Mouse (Mus musculus) neural tube, embryonic 15.5 days (tissue): ENCODE measurements around the gene Rprm. TPM values are rescaled to one million over a fixed set of nuclear protein-coding genes. Genes with fewer than 3 reads are reported as not detected.
A peak's percentile ranks its signal among the peaks of the same experiment; 100 is the strongest.

Experiments
- ATAC-seq: fragments of 200-750 bp; cut with Nextera tagmentation; 2 replicates; pipeline ENCODE4 v1.8.0; 2017; ENCODE audit warnings: mild to moderate bottlenecking, moderate TSS enrichment, moderate library complexity; ENCODE audit not compliant: low FRiP score
- H3K27ac ChIP-seq: fragments of 300-500 bp; sonication (generic); replicated peaks from 2 replicates; pipeline ENCODE4 v1.5.1; 2015; ENCODE audit warnings: mild to moderate bottlenecking, inconsistent platforms
- H3K27me3 ChIP-seq: fragments of 300-500 bp; sonication (generic); replicated peaks from 2 replicates; pipeline ENCODE4 v1.6.1; 2015; ENCODE audit warnings: inconsistent platforms
- H3K36me3 ChIP-seq: fragments of 300-500 bp; sonication (generic); 2 replicates; pipeline ENCODE4 v1.6.1; 2015; ENCODE audit warnings: inconsistent platforms
- H3K4me1 ChIP-seq: fragments of 300-500 bp; sonication (generic); 2 replicates; pipeline ENCODE4 v1.6.1; 2015; ENCODE audit warnings: inconsistent platforms
- H3K4me2 ChIP-seq: fragments of 300-500 bp; sonication (generic); 2 replicates; pipeline ENCODE4 v1.6.1; 2015; ENCODE audit warnings: inconsistent platforms, mild to moderate bottlenecking, moderate library complexity
- H3K4me3 ChIP-seq: fragments of 300-500 bp; sonication (generic); replicated peaks from 2 replicates; pipeline ENCODE4 v1.5.1; 2015; ENCODE audit warnings: mild to moderate bottlenecking, inconsistent platforms
- H3K9ac ChIP-seq: fragments of 300-500 bp; sonication (generic); replicated peaks from 2 replicates; pipeline ENCODE4 v1.6.1; 2015; ENCODE audit warnings: mild to moderate bottlenecking, inconsistent platforms
- H3K9me3 ChIP-seq: fragments of 300-500 bp; sonication (generic); replicated peaks from 2 replicates; pipeline ENCODE4 v1.6.1; 2016; ENCODE audit warnings: inconsistent platforms
- WGBS: fragments of 180-500 bp; shearing (Covaris S2); methylation state at CpG from one replicate; pipeline ENCODE4 v1.1.7; 2015; ENCODE audit warnings: mixed read lengths; 5-methylcytosine and 5-hydroxymethylcytosine counted together
- polyA plus RNA-seq: library from polyadenylated mRNA; unstranded; fragments of >200 nt; fragmentation: Nextera tagmentation; extraction: Ambion mirVana; gene quantifications from 2 replicates; pipeline ENCODE4 v1.2.1, GENCODE M21; 2015

The Rprm gene
- 240 and 247 TPM in 2 replicates for polyA plus RNA-seq

DNA sequence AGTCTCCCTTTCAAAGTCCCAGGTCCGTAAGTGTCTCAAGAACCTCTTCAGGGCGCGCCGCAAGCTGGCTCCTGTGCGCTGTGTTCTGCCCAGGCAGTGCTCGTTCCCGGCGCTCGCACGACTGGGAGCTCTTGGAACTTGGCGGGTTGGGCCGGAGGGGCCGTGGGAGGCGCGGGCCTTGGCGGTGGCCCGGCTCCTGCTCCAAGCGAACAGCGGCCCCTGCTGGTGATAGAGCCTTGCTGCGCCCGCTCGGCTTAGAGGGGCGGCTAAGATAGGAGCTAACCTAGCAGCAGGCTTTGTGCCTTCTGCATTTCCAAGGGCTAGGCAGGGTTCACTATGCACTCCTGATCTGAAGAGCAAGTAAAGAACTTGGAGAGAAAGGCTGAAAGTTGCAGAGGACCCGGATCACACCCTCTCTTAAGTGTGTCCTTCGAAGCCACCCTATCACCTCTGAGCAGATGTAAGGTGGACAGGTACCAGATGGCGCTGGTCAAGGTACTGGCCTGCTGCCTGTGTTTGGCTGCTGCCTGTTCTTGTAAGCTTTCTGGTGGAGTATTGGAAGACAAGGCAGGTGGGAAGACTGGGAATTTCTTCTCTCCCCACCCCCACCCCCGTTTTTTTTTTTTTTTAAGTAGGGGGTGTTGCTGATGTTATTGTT is at the start of gene Rprm:
Gene Rprm, minus strand, starts transcription at position 123 of the 658 bp plus-strand sequence.
- peak; percentile 94 for ATAC-seq
- peak within 1 kb of the TSS; percentile 92 for H3K4me2 ChIP-seq
- peak within 1 kb of the TSS; percentile 62 for H3K4me3 ChIP-seq
- no peaks in the 10 kb centered on the region for H3K36me3 ChIP-seq
- peak within 1 kb of the TSS; percentile 82 for H3K27ac ChIP-seq
- peak within 1 kb of the TSS; percentile 62 for H3K9ac ChIP-seq
- peaks cover 22% of the 10 kb centered on the region for H3K4me1 ChIP-seq
- WGBS: 5% methylated on average over 27 of the region's 27 CpGs
- H3K9me3 ChIP-seq: no peaks in the 10 kb centered on the region
- H3K27me3 ChIP-seq: no peaks in the 10 kb centered on the region; the same call in 1 of the 2 replicates

DNA sequence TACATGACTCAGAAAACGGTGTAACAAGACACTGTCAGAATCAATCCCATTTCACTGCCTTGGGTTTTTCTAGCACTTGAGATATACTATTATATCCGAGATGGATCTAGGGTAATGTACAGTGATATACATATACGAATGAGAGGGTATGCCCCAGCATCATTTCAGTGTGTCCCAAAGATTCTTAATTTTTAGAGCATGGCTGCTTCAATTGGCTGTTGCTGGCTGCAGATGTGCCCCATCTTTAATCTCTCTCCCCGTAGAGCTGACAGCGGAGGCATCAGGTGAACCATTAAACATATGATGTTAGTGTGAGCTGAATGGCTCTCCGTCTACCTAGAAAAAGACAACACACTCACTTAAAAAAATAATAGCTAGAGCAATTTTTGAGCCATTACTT is 34.0 kb upstream of the Rprm start:
- WGBS: 47% methylated on average over 6 of the region's 6 CpGs
- ATAC-seq: peak; percentile 50; the same call in 1 of the 2 replicates
- no peak overlapping the region for H3K4me3 ChIP-seq

DNA sequence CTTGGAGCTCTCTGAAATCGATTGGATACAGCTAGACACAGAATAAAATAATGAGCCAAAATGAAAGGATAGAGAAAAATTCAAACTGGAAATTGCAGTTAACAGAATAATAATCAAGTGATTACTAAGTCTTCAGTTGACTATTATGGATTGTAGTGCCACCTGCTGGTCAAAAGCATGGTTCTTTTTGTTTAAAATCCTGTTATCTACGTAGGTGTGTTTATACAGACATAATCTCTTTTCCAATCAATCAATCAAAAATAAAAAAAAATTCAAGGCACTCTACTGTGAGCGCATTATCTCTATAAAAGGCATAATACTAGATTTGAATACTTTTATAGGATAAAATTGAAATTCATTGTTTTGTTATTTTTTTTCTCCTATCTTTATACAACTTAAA is 33.5 kb upstream of the Rprm start:
- no peaks in the 10 kb centered on the region for H3K4me1 ChIP-seq
- H3K4me3 ChIP-seq: no peak overlapping the region
- H3K4me2 ChIP-seq: no peak overlapping the region
- 27% methylated on average over 3 of the region's 3 CpGs for WGBS
- H3K9ac ChIP-seq: no peak overlapping the region
- H3K27me3 ChIP-seq: no peaks in the 10 kb centered on the region
- peak; percentile 38; the same call in 1 of the 2 replicates for ATAC-seq
- no peaks in the 10 kb centered on the region for H3K9me3 ChIP-seq
- no peak overlapping the region for H3K27ac ChIP-seq
- no peaks in the 10 kb centered on the region for H3K36me3 ChIP-seq

More for the DNA sequence above, 34.0 kb upstream of the Rprm start:
- H3K4me2 ChIP-seq: no peak overlapping the region
- H3K27me3 ChIP-seq: no peaks in the 10 kb centered on the region
- H3K4me1 ChIP-seq: no peaks in the 10 kb centered on the region
- H3K9me3 ChIP-seq: no peaks in the 10 kb centered on the region
- H3K27ac ChIP-seq: no peak overlapping the region
- no peaks in the 10 kb centered on the region for H3K36me3 ChIP-seq
- H3K9ac ChIP-seq: no peak overlapping the region

DNA sequence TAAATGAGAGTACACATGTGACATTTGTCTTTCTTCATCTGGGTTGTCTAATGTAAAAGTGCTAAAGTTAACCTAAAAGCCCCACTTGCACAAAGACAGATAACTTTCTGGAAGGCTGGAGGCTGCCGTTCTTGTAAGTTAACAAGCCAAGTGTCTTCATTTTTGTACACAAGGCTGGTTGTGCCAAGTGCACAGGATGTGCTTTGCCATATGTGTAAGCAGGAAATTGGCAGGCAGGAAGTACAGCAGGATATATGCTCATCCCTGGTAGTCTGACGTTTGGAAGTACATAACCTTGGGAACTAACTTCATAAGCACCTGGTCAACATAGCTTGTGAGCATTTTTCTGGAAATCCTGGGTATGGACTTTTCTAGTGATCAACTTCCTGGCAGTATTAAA is 25.9 kb upstream of the Rprm start:
- no peaks in the 10 kb centered on the region for H3K36me3 ChIP-seq
- H3K4me1 ChIP-seq: no peaks in the 10 kb centered on the region
- H3K9ac ChIP-seq: no peak overlapping the region
- H3K4me2 ChIP-seq: no peak overlapping the region
- 75% methylated on average over 2 of the region's 2 CpGs for WGBS
- no peak overlapping the region for H3K4me3 ChIP-seq
- no peak for ATAC-seq
- H3K27ac ChIP-seq: no peak overlapping the region
- H3K27me3 ChIP-seq: no peaks in the 10 kb centered on the region
- H3K9me3 ChIP-seq: no peaks in the 10 kb centered on the region

DNA sequence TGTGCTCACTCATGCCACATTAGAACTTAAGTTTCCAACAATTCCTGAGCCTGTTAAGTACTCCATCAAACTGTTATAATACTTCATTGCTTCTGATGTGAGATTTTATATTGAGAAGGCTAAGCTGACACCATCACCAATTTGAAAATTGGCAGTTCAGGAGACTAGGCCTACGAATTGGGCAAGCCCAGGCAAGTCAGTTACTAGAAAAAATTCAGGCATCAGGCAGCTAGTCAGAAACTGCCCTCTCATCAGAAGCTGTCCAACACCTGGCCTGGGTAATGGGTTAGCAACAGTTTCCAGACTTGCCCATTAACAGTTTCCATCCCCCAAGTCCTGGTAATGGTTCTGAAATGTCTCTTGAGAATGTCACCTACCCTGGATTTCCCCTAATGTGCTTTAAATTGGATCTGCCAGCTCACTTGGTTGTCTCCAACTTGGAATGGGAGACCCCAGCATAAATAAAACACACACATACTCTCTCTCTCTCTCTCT is 20.9 kb upstream of the Rprm start:
- 82% methylated on average over 1 of the region's 1 CpGs for WGBS
- no peak overlapping the region for H3K9ac ChIP-seq
- H3K9me3 ChIP-seq: no peaks in the 10 kb centered on the region
- no peak overlapping the region for H3K4me2 ChIP-seq
- ATAC-seq: no peak
- H3K27me3 ChIP-seq: no peaks in the 10 kb centered on the region
- H3K4me3 ChIP-seq: no peak overlapping the region
- no peaks in the 10 kb centered on the region for H3K36me3 ChIP-seq
- no peak overlapping the region for H3K27ac ChIP-seq
- H3K4me1 ChIP-seq: no peaks in the 10 kb centered on the region

DNA sequence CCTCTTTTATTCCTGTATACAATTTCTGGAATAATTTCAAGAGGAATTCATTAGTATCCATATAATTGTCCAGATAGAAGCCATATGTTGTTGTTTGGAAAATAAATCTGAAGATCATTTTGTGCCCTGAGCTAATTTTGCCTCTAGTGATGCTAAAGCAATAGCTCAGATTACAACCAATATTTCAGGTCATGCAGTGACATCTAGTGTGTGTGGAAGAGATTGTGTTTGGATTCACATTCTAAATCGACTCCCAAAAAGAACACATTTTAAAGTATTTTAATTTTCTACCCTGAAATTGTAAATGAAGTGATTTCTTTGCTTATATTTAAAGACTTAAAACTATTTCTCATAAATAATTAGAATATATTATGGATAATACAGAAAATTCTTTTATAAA is 14.6 kb upstream of the Rprm start:
- H3K9ac ChIP-seq: no peak overlapping the region
- no peak for ATAC-seq
- H3K36me3 ChIP-seq: no peaks in the 10 kb centered on the region
- H3K27me3 ChIP-seq: no peaks in the 10 kb centered on the region
- WGBS: 77% methylated on average over 1 of the region's 1 CpGs
- H3K4me1 ChIP-seq: no peaks in the 10 kb centered on the region
- no peaks in the 10 kb centered on the region for H3K9me3 ChIP-seq
- H3K27ac ChIP-seq: no peak overlapping the region
- H3K4me3 ChIP-seq: no peak overlapping the region
- no peak overlapping the region for H3K4me2 ChIP-seq

DNA sequence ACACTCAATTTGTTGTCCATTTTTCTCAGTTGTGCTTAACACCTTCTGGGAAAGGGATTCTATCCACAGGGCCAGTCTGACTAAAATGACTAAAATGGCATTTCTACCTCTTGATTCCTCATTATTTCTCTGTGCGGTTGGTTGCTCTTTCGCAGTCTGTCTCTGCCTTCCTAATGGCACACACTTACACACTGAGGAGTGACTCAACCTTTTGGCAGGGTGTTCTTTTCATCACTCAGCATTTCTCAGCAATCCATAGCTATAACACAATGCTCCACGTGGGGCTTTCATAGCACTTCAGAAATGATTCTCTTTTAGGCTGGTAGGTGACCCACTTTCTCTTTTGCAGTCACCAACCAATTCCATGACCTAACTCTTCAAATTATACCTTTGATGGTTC is 7.3 kb upstream of the Rprm start:
- 91% methylated on average over 3 of the region's 3 CpGs for whole genome bisulfite sequencing
- Histone ChIP-seq H3K4me2 (no peak overlapping the region), H3K4me3 (no peak overlapping the region), H3K36me3 (no peaks in the 10 kb centered on the region), H3K4me1 (no peaks in the 10 kb centered on the region), H3K27me3 (no peaks in the 10 kb centered on the region), H3K9ac (no peak overlapping the region), H3K27ac (no peak overlapping the region), H3K9me3 (no peaks in the 10 kb centered on the region)
- no peak for ATAC-seq

DNA sequence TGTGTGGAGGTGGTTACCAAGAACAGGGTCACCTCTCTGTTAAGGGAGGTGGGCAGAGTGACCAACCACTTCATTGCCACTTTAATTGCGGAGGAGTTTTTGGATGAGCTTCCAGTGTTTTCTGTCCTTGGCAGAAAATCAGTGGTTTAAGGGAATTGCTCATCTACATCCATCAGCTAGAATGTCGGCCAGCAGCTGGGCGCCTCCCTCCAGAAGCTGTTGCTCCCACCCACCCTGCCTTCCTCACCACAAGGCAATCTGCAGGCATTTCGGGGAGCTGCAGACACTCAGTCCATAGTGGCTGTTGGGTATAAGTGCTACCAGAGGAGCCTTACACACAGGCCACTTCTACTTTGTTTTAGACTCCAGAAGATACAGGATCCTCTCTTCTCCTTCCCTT is 902 bp upstream of the Rprm start:
- no peaks in the 10 kb centered on the region for H3K9me3 ChIP-seq
- H3K4me1 ChIP-seq: peaks cover 22% of the 10 kb centered on the region
- no peaks in the 10 kb centered on the region; the same call in 1 of the 2 replicates for H3K27me3 ChIP-seq
- H3K9ac ChIP-seq: no peak overlapping the region
- H3K4me2 ChIP-seq: no peak overlapping the region
- 59% methylated on average over 4 of the region's 4 CpGs for WGBS
- H3K4me3 ChIP-seq: no peak overlapping the region
- ATAC-seq: no peak
- no peak overlapping the region for H3K27ac ChIP-seq
- no peaks in the 10 kb centered on the region for H3K36me3 ChIP-seq

DNA sequence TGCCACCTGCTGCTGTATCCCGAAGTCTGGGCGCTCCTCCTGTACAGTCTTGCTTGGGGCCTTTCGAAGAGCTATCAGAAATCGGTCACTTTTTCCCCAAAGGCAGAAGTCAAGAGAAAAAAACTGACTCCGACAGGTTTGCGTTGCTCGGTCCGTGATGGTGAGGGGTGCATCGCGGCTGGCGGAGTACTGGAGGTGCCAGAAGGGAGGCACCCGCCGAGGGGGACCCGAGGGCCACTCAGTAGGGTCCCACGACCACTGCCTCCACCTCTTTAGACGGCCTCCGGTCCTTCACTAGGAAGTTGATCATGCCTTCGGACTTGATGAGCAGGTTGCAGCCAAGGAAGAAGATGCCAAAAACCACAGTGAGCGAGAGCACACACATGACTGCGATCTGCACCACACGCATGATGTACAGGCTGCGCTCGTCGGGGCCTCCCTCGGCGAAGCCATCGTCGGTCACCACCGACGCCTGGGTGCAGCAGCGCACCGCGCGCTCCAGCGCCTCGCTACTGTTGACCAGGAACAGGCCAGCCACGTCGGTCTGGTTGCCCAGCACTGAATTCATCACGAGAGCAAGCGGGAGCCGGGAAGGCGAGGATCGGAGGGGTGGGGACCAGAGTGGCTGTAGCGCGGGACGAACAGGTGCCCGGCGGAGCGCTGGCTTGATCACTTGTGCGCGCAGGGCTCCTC is 469 bp downstream of the Rprm start:
- ATAC-seq: peak; percentile 82
- Histone ChIP-seq H3K9ac (peak overlapping the region; percentile 62), H3K36me3 (no peaks in the 10 kb centered on the region), H3K4me3 (peak overlapping the region; percentile 62), H3K27me3 (no peaks in the 10 kb centered on the region; the same call in 1 of the 2 replicates), H3K4me2 (peak overlapping the region; percentile 92), H3K9me3 (no peaks in the 10 kb centered on the region), H3K27ac (peak overlapping the region; percentile 82), H3K4me1 (peaks cover 22% of the 10 kb centered on the region)
- under 1% methylated on average over 51 of the region's 51 CpGs for WGBS

DNA sequence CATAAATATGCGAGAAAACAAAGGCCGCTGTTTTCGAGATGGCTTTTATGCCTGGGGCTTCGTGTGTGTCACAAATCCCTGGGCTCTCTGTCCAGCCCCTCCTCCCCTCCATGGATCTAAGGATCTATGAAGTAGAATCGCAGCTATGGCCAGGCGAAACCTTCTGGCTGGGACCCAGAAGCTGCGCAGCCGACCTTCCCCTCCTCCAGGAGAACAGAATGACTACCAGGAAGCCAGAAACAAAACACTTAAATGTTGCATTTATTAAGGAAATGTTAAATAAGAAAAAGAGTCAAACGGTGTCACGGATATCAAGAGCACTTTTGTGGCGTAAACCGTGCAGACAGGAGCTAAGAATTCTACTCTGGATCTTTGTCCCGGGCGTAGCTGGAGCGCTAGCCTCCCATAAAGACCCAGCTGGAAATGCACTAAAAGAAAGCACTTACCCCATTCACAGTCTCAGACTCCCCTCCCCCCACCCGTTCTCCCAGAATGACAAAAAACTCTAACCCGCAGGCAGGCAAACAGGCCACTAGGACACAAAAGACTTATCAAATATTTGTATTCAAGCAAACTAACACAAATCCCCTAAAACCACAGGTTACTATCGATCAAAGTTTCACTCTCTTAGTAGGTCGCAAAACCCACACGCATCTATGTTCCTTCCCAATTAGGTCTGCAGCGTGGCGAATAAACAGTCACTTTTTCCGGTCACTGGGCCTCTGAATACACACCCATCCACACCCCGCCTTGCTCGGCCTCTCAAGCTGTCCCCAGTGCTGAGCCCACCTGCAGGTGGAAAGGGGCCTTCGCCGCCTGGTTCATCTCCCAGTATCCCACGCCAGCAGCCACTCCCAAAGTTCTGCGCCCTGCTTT is 1.3 kb downstream of the Rprm start:
- Histone ChIP-seq H3K4me2 (peak overlapping the region; percentile 92), H3K27ac (peak overlapping the region; percentile 82), H3K4me1 (peaks cover 22% of the 10 kb centered on the region), H3K9ac (peak overlapping the region; percentile 62), H3K27me3 (no peaks in the 10 kb centered on the region; the same call in 1 of the 2 replicates), H3K36me3 (no peaks in the 10 kb centered on the region), H3K9me3 (no peaks in the 10 kb centered on the region), H3K4me3 (peak overlapping the region; percentile 62)
- 1% methylated on average over 29 of the region's 29 CpGs for WGBS
- peak; percentile 19; the same call in 1 of the 2 replicates for ATAC-seq

DNA sequence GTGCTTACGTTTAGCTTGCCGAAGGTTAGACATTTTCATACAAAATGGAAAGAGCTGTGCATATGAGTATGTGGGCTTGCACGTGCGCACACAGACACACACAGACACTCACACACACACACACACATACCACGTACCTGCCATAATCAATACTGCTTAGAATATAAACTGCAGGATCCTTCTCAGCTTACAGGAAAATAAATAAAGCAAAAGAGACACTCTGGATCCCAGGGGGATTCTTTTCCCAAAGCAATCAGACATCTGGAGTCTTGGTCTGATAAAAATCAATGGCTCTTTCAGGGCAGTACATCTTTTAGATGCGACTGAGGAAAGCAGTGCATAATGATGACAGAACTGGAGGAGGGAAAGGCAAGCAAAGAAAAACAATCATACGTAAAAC is 6.4 kb downstream of the Rprm start:
- Histone ChIP-seq H3K27me3 (no peaks in the 10 kb centered on the region), H3K4me3 (no peak overlapping the region), H3K36me3 (no peaks in the 10 kb centered on the region), H3K4me2 (no peak overlapping the region), H3K27ac (no peak overlapping the region), H3K9ac (no peak overlapping the region), H3K4me1 (peaks cover 8% of the 10 kb centered on the region), H3K9me3 (no peaks in the 10 kb centered on the region)
- peak; percentile 32; the same call in 1 of the 2 replicates for ATAC-seq
- WGBS: 50% methylated on average over 7 of the region's 7 CpGs
